Mouse (Mus musculus): ENCODE results near the gene Pex12. TPM values are rescaled to one million over a fixed set of nuclear protein-coding genes. Genes with fewer than 3 reads are reported as not detected.
"Not testable (repeated sequence)": the region's sequence is repeated elsewhere in the genome, so short reads cannot be mapped to it uniquely, and the experiment has no call there.

The Pex12 gene
- polyA plus RNA-seq, 1 experiment: 13.7 TPM

DNA sequence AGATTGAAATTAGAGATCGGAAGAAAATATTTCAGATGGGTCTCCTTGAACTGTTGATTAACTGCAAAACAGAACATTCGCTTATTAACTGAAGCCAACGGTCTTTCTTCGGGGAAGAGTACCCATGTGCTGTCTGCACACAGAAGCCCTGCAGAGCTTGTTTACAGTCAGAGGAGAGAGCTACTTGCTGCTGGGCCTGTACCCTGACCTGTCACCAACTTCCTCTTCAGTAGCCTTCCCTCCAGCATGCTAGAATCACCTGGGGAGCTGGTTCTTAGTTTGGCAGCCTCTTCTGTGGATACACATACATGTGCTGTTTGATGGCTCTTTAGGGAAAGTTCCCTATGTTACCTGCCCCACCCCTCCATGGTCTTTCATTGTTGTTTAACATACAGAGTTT, 16.8 kb downstream of the Pex12 start:
- TF ChIP-seq CTCF (IDR thresholded peaks at IDR 0.05; ENCODE audit: borderline replicate concordance, extremely low read depth, insufficient read depth, insufficient read length): no peak
- no peak for DNase-seq (ENCODE audit: low read depth)

DNA sequence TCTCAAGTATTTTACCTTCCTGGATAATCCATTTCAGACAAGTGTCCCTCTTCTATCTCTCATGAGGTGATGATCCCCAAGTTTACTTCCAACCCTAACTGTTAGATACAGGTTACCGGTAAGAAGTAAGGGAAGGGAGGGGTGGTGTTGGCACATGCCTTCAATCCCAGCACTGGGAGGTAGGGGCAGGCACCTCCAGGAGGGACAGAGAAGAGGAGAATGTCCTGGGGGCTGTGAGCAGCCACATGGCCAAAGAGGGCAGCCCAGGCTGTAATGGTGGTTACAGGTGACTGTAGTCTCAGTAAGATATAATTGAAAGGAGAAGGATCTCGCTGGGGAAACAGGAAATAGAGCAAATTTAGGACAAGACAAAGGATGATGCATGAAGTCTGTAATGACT, 20.3 kb downstream of the Pex12 start:
- no peak for DNase-seq (ENCODE audit: low read depth)
- TF ChIP-seq CTCF (IDR thresholded peaks at IDR 0.05; ENCODE audit: borderline replicate concordance, extremely low read depth, insufficient read depth, insufficient read length) (no peak), POLR2A (IDR thresholded peaks at IDR 0.05; ENCODE audit: borderline replicate concordance, extremely low read depth, insufficient read depth, insufficient read length, poor library complexity, severe bottlenecking) (no peak)

DNA sequence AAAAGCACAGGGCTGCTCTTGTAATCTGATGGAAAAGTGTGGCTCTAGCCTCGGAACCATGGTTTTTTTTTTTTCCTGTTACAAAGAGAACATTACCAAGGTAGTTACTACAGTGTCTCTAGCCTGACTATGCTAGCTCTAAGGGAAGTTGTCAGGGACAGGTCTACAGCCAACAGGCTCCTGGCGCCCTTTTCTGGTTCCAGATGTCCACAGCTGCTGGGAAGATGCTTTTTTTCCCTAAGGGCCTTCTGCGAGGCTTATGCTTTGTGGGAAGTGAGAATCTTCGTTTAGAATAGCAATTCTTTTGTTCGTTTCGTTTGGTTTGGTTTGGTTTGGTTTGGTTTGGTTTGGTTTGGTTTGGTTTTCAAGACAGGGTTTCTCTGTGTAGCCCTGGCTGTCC, 22.7 kb downstream of the Pex12 start:
- TF ChIP-seq POLR2A (IDR thresholded peaks at IDR 0.05; ENCODE audit: borderline replicate concordance, extremely low read depth, insufficient read depth, insufficient read length, poor library complexity, severe bottlenecking): no peak
- TF ChIP-seq CTCF (IDR thresholded peaks at IDR 0.05; ENCODE audit: borderline replicate concordance, extremely low read depth, insufficient read depth, insufficient read length): no peak
- DNase-seq (ENCODE audit: low read depth): no peak

DNA sequence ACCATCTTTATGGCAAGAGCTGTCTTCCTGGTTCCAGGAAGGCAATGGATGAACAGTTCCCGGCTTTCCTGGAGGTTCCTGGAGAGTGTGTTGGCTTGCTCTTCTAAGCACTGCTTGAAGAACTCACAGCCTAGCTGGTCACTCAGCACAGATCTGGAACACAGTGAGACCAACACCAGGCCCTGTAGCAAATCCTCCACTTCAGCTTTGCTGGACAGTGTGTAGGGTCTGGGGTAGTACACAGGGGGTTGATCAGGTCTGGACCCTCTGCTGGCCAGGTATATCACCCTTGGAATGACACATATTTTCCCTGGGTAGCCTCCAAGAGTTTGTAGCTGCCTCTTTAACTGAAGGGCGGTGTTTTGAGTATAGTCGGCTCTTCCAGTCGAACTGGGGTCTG, 23.4 kb downstream of the Pex12 start:
- DNase-seq (ENCODE audit: low read depth): no peak
- TF ChIP-seq POLR2A (IDR thresholded peaks at IDR 0.05; ENCODE audit: borderline replicate concordance, extremely low read depth, insufficient read depth, insufficient read length, poor library complexity, severe bottlenecking): no peak
- TF ChIP-seq CTCF (IDR thresholded peaks at IDR 0.05; ENCODE audit: borderline replicate concordance, extremely low read depth, insufficient read depth, insufficient read length): no peak

DNA sequence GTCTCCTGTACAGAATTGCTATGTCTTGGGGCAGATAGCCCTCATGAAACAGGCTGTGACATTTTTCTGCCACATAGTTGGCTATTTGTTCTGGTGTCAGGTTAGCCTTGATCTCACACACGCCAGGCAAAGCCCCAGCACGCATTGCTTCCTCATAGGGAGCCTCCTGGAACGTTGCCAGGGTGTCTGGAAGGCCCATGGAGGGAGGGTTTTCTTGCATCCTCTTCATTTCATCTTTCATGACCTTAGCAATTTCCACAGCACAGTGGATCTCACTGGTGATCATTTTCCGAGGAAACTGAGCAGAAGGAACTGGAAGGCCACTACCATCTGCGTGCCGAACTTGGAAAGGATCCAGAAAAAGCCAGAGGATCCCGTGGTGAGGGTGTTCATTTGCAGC, 26.1 kb downstream of the Pex12 start:
- TF ChIP-seq CTCF (IDR thresholded peaks at IDR 0.05; ENCODE audit: borderline replicate concordance, extremely low read depth, insufficient read depth, insufficient read length) (no peak), POLR2A (IDR thresholded peaks at IDR 0.05; ENCODE audit: borderline replicate concordance, extremely low read depth, insufficient read depth, insufficient read length, poor library complexity, severe bottlenecking) (no peak)
- no peak for DNase-seq (ENCODE audit: low read depth)

DNA sequence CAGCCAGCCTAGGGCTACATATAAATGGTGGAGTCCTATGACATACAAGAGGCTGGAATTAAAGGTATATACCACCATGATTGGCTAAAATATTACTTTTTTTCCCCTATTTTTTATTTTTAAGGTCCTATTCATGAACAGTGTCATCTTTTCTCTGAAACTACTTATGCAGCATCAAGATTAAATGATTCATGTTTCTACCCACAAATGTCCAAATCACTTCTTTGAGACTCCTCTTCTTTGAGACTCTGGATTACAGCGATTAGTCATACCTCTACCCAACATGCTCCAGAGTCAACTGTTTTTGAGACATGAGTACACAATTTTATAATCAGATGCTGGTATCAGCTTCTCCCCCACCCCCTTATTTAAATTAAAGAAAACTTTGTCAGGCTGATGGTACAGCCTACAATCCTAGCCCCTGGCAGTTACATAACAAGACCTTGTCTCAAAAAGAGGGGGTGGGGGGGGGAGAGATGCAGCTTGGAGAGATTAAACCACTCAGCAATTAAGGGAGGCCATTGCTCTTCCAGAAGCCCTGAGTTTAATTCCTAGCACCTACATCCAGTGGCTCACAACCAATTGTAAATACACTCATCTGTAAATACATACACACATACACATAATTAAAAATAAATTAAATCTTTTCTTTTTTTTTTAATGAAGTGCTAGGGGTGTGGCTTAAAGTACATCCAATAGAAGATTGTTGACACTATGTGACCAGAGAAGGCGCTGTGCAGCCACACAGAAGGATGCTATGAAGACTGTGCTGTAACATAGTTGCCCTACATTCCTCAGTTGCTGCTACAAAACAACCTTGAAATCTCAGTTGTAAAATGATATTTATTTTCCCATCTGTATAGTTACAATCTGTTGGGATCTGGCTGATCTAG, 30.2 kb downstream of the Pex12 start:
- TF ChIP-seq CTCF (IDR thresholded peaks at IDR 0.05; ENCODE audit: borderline replicate concordance, extremely low read depth, insufficient read depth, insufficient read length): no peak
- no peak for TF ChIP-seq POLR2A (IDR thresholded peaks at IDR 0.05; ENCODE audit: borderline replicate concordance, extremely low read depth, insufficient read depth, insufficient read length, poor library complexity, severe bottlenecking)
- DNase-seq (ENCODE audit: low read depth): peak; percentile 51

DNA sequence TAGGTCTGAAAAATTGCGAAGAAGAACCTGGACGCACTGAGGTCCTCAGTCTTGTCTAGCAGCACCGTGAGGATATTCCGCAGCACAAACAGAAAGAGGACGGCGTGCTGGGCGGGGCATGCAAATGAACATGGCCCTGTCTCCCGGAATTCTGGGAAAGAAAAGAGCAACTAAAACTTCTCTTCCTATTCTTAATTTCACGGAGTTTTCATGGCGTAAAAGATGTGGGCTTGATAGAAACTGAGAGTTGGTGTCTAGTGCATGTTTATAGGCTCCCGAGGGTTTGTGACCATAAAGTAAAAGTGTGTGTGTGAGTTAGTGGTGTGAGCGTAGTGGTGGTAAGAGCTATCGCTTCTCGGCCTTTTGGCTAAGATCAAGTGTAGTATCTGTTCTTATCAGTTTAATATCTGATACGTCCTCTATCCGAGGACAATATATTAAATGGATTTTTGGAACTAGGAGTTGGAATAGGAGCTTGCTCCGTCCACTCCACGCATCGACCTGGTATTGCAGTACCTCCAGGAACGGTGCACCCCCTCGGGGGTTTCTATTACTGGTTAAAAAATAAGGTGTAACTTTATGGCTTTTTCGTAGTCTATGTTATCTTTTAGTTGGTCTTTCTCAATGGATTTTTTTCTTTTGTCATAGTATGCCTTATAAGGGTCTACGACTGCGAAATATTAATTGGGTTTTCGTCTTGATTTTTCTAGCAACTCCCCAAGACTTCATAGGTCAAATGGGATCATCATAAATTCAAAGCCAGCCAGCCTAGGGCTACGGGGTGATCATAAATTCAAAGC, 31.0 kb downstream of the Pex12 start:
- peak; percentile 95 for DNase-seq (ENCODE audit: low read depth)
- peak; percentile 57; the same call in 1 of the 2 replicates for TF ChIP-seq POLR2A (IDR thresholded peaks at IDR 0.05; ENCODE audit: borderline replicate concordance, extremely low read depth, insufficient read depth, insufficient read length, poor library complexity, severe bottlenecking)
- TF ChIP-seq CTCF (IDR thresholded peaks at IDR 0.05; ENCODE audit: borderline replicate concordance, extremely low read depth, insufficient read depth, insufficient read length): no peak

DNA sequence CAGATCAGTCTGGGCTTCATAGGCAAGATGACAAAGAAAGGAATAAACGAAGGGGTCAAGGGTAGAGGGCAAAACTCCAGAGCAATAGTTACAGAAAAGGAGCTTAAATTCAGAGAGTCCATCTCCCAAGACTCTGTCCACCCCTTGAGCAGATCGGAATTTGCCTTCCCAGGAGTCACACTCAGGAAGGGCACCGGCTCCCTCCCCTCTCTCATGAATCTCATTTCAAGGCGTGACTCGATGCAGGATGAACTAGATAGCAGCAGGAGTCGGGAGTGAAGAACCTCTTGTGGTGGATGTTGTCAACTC, 31.6 kb downstream of the Pex12 start:
- DNase-seq (ENCODE audit: low read depth): no peak
- no peak for TF ChIP-seq CTCF (IDR thresholded peaks at IDR 0.05; ENCODE audit: borderline replicate concordance, extremely low read depth, insufficient read depth, insufficient read length)
- TF ChIP-seq POLR2A (IDR thresholded peaks at IDR 0.05; ENCODE audit: borderline replicate concordance, extremely low read depth, insufficient read depth, insufficient read length, poor library complexity, severe bottlenecking): no peak

DNA sequence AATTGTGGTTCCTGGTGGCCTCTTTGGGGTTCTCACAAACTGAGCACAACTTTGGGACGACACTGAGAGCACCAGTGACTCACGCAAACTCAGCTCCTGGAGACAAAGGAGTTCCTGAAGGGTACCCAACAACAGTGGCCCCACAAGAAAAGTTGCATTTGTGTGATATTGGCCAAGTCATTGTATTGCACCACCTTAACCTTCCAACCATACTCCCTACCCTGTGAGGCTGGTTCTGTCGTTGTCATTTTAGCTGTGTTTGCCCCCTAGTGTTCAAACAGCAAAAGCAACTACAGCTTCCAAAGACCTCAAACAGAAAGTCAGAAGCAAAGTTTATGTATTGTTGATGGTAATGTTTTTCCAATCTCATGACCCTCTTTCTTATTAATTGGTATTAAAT, 39.2 kb downstream of the Pex12 start:
- TF ChIP-seq CTCF (IDR thresholded peaks at IDR 0.05; ENCODE audit: borderline replicate concordance, extremely low read depth, insufficient read depth, insufficient read length): peak; percentile 58; the same call in 1 of the 2 replicates
- no peak for TF ChIP-seq POLR2A (IDR thresholded peaks at IDR 0.05; ENCODE audit: borderline replicate concordance, extremely low read depth, insufficient read depth, insufficient read length, poor library complexity, severe bottlenecking)
- DNase-seq (ENCODE audit: low read depth): peak; percentile 21

DNA sequence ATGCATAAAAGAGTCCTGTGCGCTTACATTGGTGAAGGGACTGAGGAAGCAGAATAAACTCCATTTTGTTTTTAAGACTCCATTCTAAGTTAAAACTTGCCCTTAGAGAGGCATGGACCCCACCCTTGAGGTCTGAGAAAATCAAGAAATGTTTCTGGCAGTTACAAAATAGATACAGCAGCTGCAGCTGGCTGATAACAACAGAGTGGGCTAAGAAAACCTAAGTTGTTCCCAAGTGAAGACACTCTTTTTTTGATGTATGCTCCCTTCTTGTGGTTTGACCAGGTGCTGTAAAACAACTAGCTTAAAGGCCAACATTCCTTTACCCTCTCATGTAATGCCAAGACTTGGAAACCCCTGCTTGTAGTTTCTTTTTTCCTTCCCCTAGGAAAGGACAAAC, 39.7 kb downstream of the Pex12 start:
- no peak for DNase-seq (ENCODE audit: low read depth)
- no peak for TF ChIP-seq POLR2A (IDR thresholded peaks at IDR 0.05; ENCODE audit: borderline replicate concordance, extremely low read depth, insufficient read depth, insufficient read length, poor library complexity, severe bottlenecking)
- no peak for TF ChIP-seq CTCF (IDR thresholded peaks at IDR 0.05; ENCODE audit: borderline replicate concordance, extremely low read depth, insufficient read depth, insufficient read length)

DNA sequence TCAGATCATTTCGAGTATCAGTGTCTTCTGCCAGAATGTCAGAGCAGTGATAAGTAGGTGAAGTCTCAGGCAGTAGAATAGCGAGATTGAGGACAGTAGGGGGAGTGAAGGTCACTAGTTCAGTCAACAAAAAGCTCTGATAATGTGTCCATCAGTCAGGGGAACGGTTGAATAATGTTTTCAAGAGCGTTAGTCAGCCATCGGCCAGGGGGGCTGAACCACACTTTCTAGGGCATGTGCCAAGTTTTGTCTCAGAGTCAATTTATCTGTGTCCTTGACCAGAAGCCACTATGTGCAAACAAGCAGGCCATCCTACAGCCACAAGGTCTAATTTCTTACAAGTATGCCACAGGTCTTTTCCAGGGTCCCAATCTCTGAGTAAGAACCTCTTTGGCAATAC, 45.2 kb downstream of the Pex12 start:
- not testable (repeated sequence) for DNase-seq (ENCODE audit: low read depth)

Other genes with a start within 250 kb of the Pex12 start
- 0.53 and 0.77 TPM in 2 replicates for gene Slfn2, start 237.5 kb downstream of the Pex12 start, polyA plus RNA-seq (2012; rRNA removed)
- gene Slfn1, start 185.7 kb downstream of the Pex12 start, polyA plus RNA-seq (2012; rRNA removed): 0.07 TPM in 1 of 2 replicates, not detected in the other
- gene Slfn4, start 127.4 kb downstream of the Pex12 start, polyA plus RNA-seq (2012; rRNA removed): 0.05 and 0.07 TPM in 2 replicates
- gene Slfn3, start 111.3 kb downstream of the Pex12 start, polyA plus RNA-seq (2012; rRNA removed): 0.14 and 0.25 TPM in 2 replicates
- gene Slfn14, start 15.9 kb downstream of the Pex12 start, polyA plus RNA-seq (2012; rRNA removed): 0.05 and 0.09 TPM in 2 replicates
- gene Ap2b1, start 3.6 kb downstream of the Pex12 start, polyA plus RNA-seq (2012; rRNA removed): 83.2 and 149 TPM in 2 replicates
- 74.3 and 88.9 TPM in 2 replicates for gene Rasl10b, start 106.6 kb upstream of the Pex12 start, polyA plus RNA-seq (2012; rRNA removed)
- gene Gas2l2, start 126.9 kb upstream of the Pex12 start, polyA plus RNA-seq (2012; rRNA removed): 0.21 and 0.63 TPM in 2 replicates
- gene 1700020L24Rik, start 135.1 kb upstream of the Pex12 start, polyA plus RNA-seq (2012; rRNA removed): 0.53 and 0.55 TPM in 2 replicates
- gene Mmp28, start 160.5 kb upstream of the Pex12 start, polyA plus RNA-seq (2012; rRNA removed): 5.5 and 9.1 TPM in 2 replicates
- gene Taf15, start 170.5 kb upstream of the Pex12 start, polyA plus RNA-seq (2012; rRNA removed): 51.0 and 92.8 TPM in 2 replicates
- gene Heatr9, start 219.6 kb upstream of the Pex12 start, polyA plus RNA-seq (2012; rRNA removed): not detected in 2 replicates
- 0.21 TPM in 1 of 2 replicates, not detected in the other for gene Ccl5, start 227.9 kb upstream of the Pex12 start, polyA plus RNA-seq (2012; rRNA removed)